Mouse (Mus musculus): Measurements from ENCODE around the gene Lmln.
A peak's percentile ranks its signal among the peaks of the same experiment; 100 is the strongest.
"Not testable (repeated sequence)": the region's sequence is repeated elsewhere in the genome, so short reads cannot be mapped to it uniquely, and the experiment has no call there.

Lmln gene

GRCm38 (mm10) chr16:33130731-33131130 lies 68.4 kb downstream of the Lmln start:
- DNase-seq (ENCODE audit: low read depth in 2 of 2, low spot score in 2 of 2): no peak

GRCm38 (mm10) chr16:33133186-33133585 lies 70.9 kb downstream of the Lmln start:
- DNase-seq (ENCODE audit: low read depth in 2 of 2, low spot score in 2 of 2): no peak

GRCm38 (mm10) chr16:33135167-33135566 lies 72.8 kb downstream of the Lmln start:
- DNase-seq (ENCODE audit: low read depth in 2 of 2, low spot score in 2 of 2): no peak

- not testable (repeated sequence) for DNase-seq (ENCODE audit: low read depth in 2 of 2, low spot score in 2 of 2)
Observed at GRCm38 (mm10) chr16:33139061-33139460, 76.7 kb downstream of the Lmln start.

- no peak for DNase-seq (ENCODE audit: low read depth in 2 of 2, low spot score in 2 of 2)
Observed at GRCm38 (mm10) chr16:33141758-33142280, 79.5 kb downstream of the Lmln start.

GRCm38 (mm10) chr16:33143452-33143851 lies 81.1 kb downstream of the Lmln start:
- no peak for DNase-seq (ENCODE audit: low read depth in 2 of 2, low spot score in 2 of 2)

GRCm38 (mm10) chr16:33146185-33146584 lies 83.9 kb downstream of the Lmln start:
- DNase-seq (ENCODE audit: low read depth in 2 of 2, low spot score in 2 of 2): no peak

GRCm38 (mm10) chr16:33148135-33148534 lies 85.8 kb downstream of the Lmln start:
- DNase-seq (ENCODE audit: low read depth in 2 of 2, low spot score in 2 of 2): no peak

GRCm38 (mm10) chr16:33150875-33151274 lies 88.6 kb downstream of the Lmln start:
- DNase-seq (ENCODE audit: low read depth in 2 of 2, low spot score in 2 of 2): not testable (repeated sequence)

- DNase-seq (ENCODE audit: low read depth in 2 of 2, low spot score in 2 of 2): no peak
Observed at GRCm38 (mm10) chr16:33151558-33151957, 89.2 kb downstream of the Lmln start.

GRCm38 (mm10) chr16:33154992-33155391 lies 92.7 kb downstream of the Lmln start:
- DNase-seq (ENCODE audit: low read depth in 2 of 2, low spot score in 2 of 2): peak; percentile 24 to 50

- DNase-seq (ENCODE audit: low read depth in 2 of 2, low spot score in 2 of 2): no peak
Observed at GRCm38 (mm10) chr16:33158006-33158405, 95.7 kb downstream of the Lmln start.

GRCm38 (mm10) chr16:33158590-33159071 lies 96.3 kb downstream of the Lmln start:
- no peak for DNase-seq (ENCODE audit: low read depth in 2 of 2, low spot score in 2 of 2)

GRCm38 (mm10) chr16:33159363-33159762 lies 97.0 kb downstream of the Lmln start:
- DNase-seq (ENCODE audit: low read depth in 2 of 2, low spot score in 2 of 2): no peak

GRCm38 (mm10) chr16:33163330-33164090 lies 101.2 kb downstream of the Lmln start:
- DNase-seq (ENCODE audit: low read depth in 2 of 2, low spot score in 2 of 2): no peak

GRCm38 (mm10) chr16:33166284-33166683 lies 104.0 kb downstream of the Lmln start:
- peak; percentile 39 to 55 for DNase-seq (ENCODE audit: low read depth in 2 of 2, low spot score in 2 of 2)

- no peak for DNase-seq (ENCODE audit: low read depth in 2 of 2, low spot score in 2 of 2)
Observed at GRCm38 (mm10) chr16:33167537-33167936, 105.2 kb downstream of the Lmln start.

- no peak for DNase-seq (ENCODE audit: low read depth in 2 of 2, low spot score in 2 of 2)
Observed at GRCm38 (mm10) chr16:33169471-33170034, 107.2 kb downstream of the Lmln start.

GRCm38 (mm10) chr16:33170716-33171587 lies 108.6 kb downstream of the Lmln start:
- DNase-seq (ENCODE audit: low read depth in 2 of 2, low spot score in 2 of 2): no peak

- DNase-seq (ENCODE audit: low read depth in 2 of 2, low spot score in 2 of 2): no peak
Observed at GRCm38 (mm10) chr16:33171800-33172199, 109.5 kb downstream of the Lmln start.

- no peak for DNase-seq (ENCODE audit: low read depth in 2 of 2, low spot score in 2 of 2)
Observed at GRCm38 (mm10) chr16:33173151-33173550, 110.8 kb downstream of the Lmln start.
